Mouse (Mus musculus) lung, embryonic 14.5 days (tissue): ENCODE measurements around the gene Smad1. TPM values are rescaled to one million over a fixed set of nuclear protein-coding genes. Genes with fewer than 3 reads are reported as not detected.

ENCODE experiments used
- ATAC-seq: fragments of 200-750 bp; cut with Nextera tagmentation; 2 replicates; pipeline ENCODE4 v1.8.0; 2017; ENCODE audit warnings: mild to moderate bottlenecking, moderate TSS enrichment, moderate library complexity; ENCODE audit not compliant: insufficient read depth
- DNase-seq: peaks from one replicate; pipeline ENCODE4 v3.0.0-alpha.2; 2015
- H3K27ac ChIP-seq: fragments of 300-500 bp; sonication (generic); 2 replicates; pipeline ENCODE4 v1.5.1; 2014; ENCODE audit warnings: low read depth, mild to moderate bottlenecking, moderate library complexity
- H3K27me3 ChIP-seq: fragments of 300-500 bp; sonication (generic); 2 replicates; pipeline ENCODE4 v1.6.1; 2014; ENCODE audit warnings: low read length, control low read depth; ENCODE audit not compliant: insufficient read depth
- H3K36me3 ChIP-seq: fragments of 300-500 bp; sonication (generic); 2 replicates; pipeline ENCODE4 v1.6.1; 2014; ENCODE audit warnings: control low read depth; ENCODE audit not compliant: insufficient read depth
- H3K4me1 ChIP-seq: fragments of 300-500 bp; sonication (generic); 2 replicates; pipeline ENCODE4 v1.6.1; 2014; ENCODE audit warnings: antibody characterized with exemption, control low read depth; ENCODE audit not compliant: insufficient read depth
- H3K4me2 ChIP-seq: fragments of 300-500 bp; sonication (generic); 2 replicates; pipeline ENCODE4 v1.6.1; 2014; ENCODE audit warnings: mild to moderate bottlenecking
- H3K4me3 ChIP-seq: fragments of 300-500 bp; sonication (generic); 2 replicates; pipeline ENCODE4 v1.5.1; 2014; ENCODE audit warnings: low read depth, low read length
- H3K9ac ChIP-seq: fragments of 300-500 bp; sonication (generic); 2 replicates; pipeline ENCODE4 v1.6.1; 2014
- H3K9me3 ChIP-seq: fragments of 300-500 bp; sonication (generic); 2 replicates; pipeline ENCODE4 v1.6.1; 2016; ENCODE audit warnings: low read depth, low read length, control low read depth
- CTCF ChIP-seq: IDR thresholded peaks from 2 replicates; pipeline ENCODE4 v1.5.1; 2016; ENCODE audit warnings: antibody characterized with exemption, low read depth
- WGBS: fragments of 180-500 bp; shearing (Covaris S2); extraction: QIAGEN DNeasy Blood & Tissue Kit; methylation state at CpG from one replicate; pipeline ENCODE4 v1.1.7; 2014; 5-methylcytosine and 5-hydroxymethylcytosine counted together
- polyA plus RNA-seq: library from polyadenylated mRNA; unstranded; fragments of >200 nt; fragmentation: Nextera tagmentation; extraction: Ambion mirVana; gene quantifications from 2 replicates; pipeline ENCODE4 v1.2.1, GENCODE M21; 2014

Smad1 gene
- polyA plus RNA-seq, 1 experiment from 2014 or later: 52.2 TPM

GRCm38 (mm10) chr8:79329735-79330134 is 69.6 kb downstream of the Smad1 start:
- no peak for DNase-seq
- Histone ChIP-seq H3K9me3 (no peaks in the 10 kb centered on the region), H3K4me1 (0 out of 2 replicates have a peak, but pooled peaks cover 6% of the 10 kb centered on the region), H3K4me2 (no peak overlapping the region), H3K27me3 (no peaks in the 10 kb centered on the region), H3K9ac (no peak overlapping the region), H3K36me3 (no peaks in the 10 kb centered on the region), H3K27ac (no peak overlapping the region), H3K4me3 (no peak overlapping the region)
- WGBS: 69% methylated on average over 2 of the region's 2 CpGs
- no peak for ATAC-seq
- TF ChIP-seq CTCF: no peak

GRCm38 (mm10) chr8:79329182-79329581 is 70.1 kb downstream of the Smad1 start:
- H3K4me1 ChIP-seq: 0 out of 2 replicates have a peak, but pooled peaks cover 6% of the 10 kb centered on the region
- H3K27me3 ChIP-seq: no peaks in the 10 kb centered on the region
- no peak overlapping the region for H3K9ac ChIP-seq
- no peak overlapping the region for H3K4me2 ChIP-seq
- H3K9me3 ChIP-seq: no peaks in the 10 kb centered on the region
- DNase-seq (no peak), ATAC-seq (no peak)
- 79% methylated on average over 4 of the region's 4 CpGs for WGBS
- no peaks in the 10 kb centered on the region for H3K36me3 ChIP-seq
- no peak for TF ChIP-seq CTCF
- no peak overlapping the region for H3K4me3 ChIP-seq
- no peak overlapping the region for H3K27ac ChIP-seq

- TF ChIP-seq CTCF: no peak
- Histone ChIP-seq H3K36me3 (no peaks in the 10 kb centered on the region), H3K9ac (no peak overlapping the region), H3K27me3 (no peaks in the 10 kb centered on the region), H3K9me3 (no peaks in the 10 kb centered on the region), H3K4me2 (no peak overlapping the region), H3K4me3 (no peak overlapping the region), H3K27ac (no peak overlapping the region), H3K4me1 (0 out of 2 replicates have a peak, but pooled peaks cover 6% of the 10 kb centered on the region)
- WGBS: 74% methylated on average over 6 of the region's 6 CpGs
- peak; percentile 11 for DNase-seq
- ATAC-seq: no peak
Observed at GRCm38 (mm10) chr8:79325510-79325909, 73.8 kb downstream of the Smad1 start.

- ATAC-seq: no peak
- no peak for TF ChIP-seq CTCF
- H3K27ac ChIP-seq: no peak overlapping the region
Observed at GRCm38 (mm10) chr8:79324928-79325327, 74.4 kb downstream of the Smad1 start.

GRCm38 (mm10) chr8:79324036-79324435 is 75.3 kb downstream of the Smad1 start:
- Histone ChIP-seq H3K4me3 (no peak overlapping the region), H3K4me1 (0 out of 2 replicates have a peak, but pooled peaks cover 6% of the 10 kb centered on the region), H3K36me3 (no peaks in the 10 kb centered on the region), H3K9me3 (no peaks in the 10 kb centered on the region), H3K27me3 (no peaks in the 10 kb centered on the region), H3K27ac (no peak overlapping the region), H3K4me2 (no peak overlapping the region), H3K9ac (no peak overlapping the region)
- WGBS: 49% methylated on average over 3 of the region's 3 CpGs
- TF ChIP-seq CTCF: no peak
- no peak for DNase-seq
- ATAC-seq: no peak

More at GRCm38 (mm10) chr8:79324928-79325327, 74.4 kb downstream of the Smad1 start:
- Histone ChIP-seq H3K27me3 (no peaks in the 10 kb centered on the region), H3K4me2 (no peak overlapping the region), H3K36me3 (no peaks in the 10 kb centered on the region), H3K9ac (no peak overlapping the region), H3K4me3 (no peak overlapping the region), H3K9me3 (no peaks in the 10 kb centered on the region), H3K4me1 (0 out of 2 replicates have a peak, but pooled peaks cover 6% of the 10 kb centered on the region)
- WGBS: 70% methylated on average over 5 of the region's 5 CpGs
- no peak for DNase-seq

- ATAC-seq: no peak
- H3K9me3 ChIP-seq: no peaks in the 10 kb centered on the region
- H3K27ac ChIP-seq: no peak overlapping the region
- H3K36me3 ChIP-seq: no peaks in the 10 kb centered on the region
- 46% methylated on average over 7 of the region's 7 CpGs for WGBS
- H3K27me3 ChIP-seq: no peaks in the 10 kb centered on the region
- H3K4me2 ChIP-seq: no peak overlapping the region
- H3K4me3 ChIP-seq: no peak overlapping the region
- H3K4me1 ChIP-seq: 0 out of 2 replicates have a peak, but pooled peaks cover 6% of the 10 kb centered on the region
- no peak overlapping the region for H3K9ac ChIP-seq
- no peak for TF ChIP-seq CTCF
- DNase-seq: peak; percentile 37
Observed at GRCm38 (mm10) chr8:79323121-79323520, 76.2 kb downstream of the Smad1 start.

GRCm38 (mm10) chr8:79310801-79311200 is 88.5 kb downstream of the Smad1 start:
- H3K9me3 ChIP-seq: no peaks in the 10 kb centered on the region
- H3K27ac ChIP-seq: no peak overlapping the region
- H3K36me3 ChIP-seq: no peaks in the 10 kb centered on the region
- DNase-seq (no peak), ATAC-seq (no peak)
- WGBS: 53% methylated on average over 2 of the region's 2 CpGs
- no peaks in the 10 kb centered on the region for H3K4me1 ChIP-seq
- no peak overlapping the region for H3K4me2 ChIP-seq
- no peaks in the 10 kb centered on the region for H3K27me3 ChIP-seq
- no peak overlapping the region for H3K9ac ChIP-seq
- no peak for TF ChIP-seq CTCF
- H3K4me3 ChIP-seq: no peak overlapping the region

GRCm38 (mm10) chr8:79305941-79306340 is 93.4 kb downstream of the Smad1 start:
- Histone ChIP-seq H3K4me2 (no peak overlapping the region), H3K27ac (no peak overlapping the region), H3K9me3 (no peaks in the 10 kb centered on the region), H3K36me3 (no peaks in the 10 kb centered on the region), H3K4me3 (no peak overlapping the region), H3K27me3 (no peaks in the 10 kb centered on the region), H3K4me1 (no peaks in the 10 kb centered on the region), H3K9ac (no peak overlapping the region)
- ATAC-seq (no peak), DNase-seq (no peak)
- WGBS: 65% methylated on average over 5 of the region's 5 CpGs
- TF ChIP-seq CTCF: no peak
